Mouse (Mus musculus) adrenal gland, adult 18-20 months (tissue): ENCODE measurements around the gene Atrnl1. TPM values are rescaled to one million over a fixed set of nuclear protein-coding genes. Genes with fewer than 3 reads are reported as not detected.

ENCODE experiments used
- DNase-seq, 2 experiments: peaks; one replicate each; pipeline ENCODE4 v3.0.0; 2021 to 2022; ENCODE audit warnings: low spot score in 2 of 2
- microRNA-seq, 2 experiments: library from miRNA; unstranded; fragments of <30 nt; microRNA quantifications; one replicate each; pipeline ENCODE4 v1.2.0; 2021; ENCODE audit warnings: borderline number of aligned reads in 2 of 2
- total RNA-seq, 2 experiments: library from RNA; stranded (reverse); gene quantifications; 1 replicate in 1 of 2; 2 replicates in 1 of 2; pipeline ENCODE4 v1.2.3; 2021

Gene Atrnl1
- total RNA-seq, 2 experiments from 2014 or later: 22.4 to 23.5 TPM

DNA sequence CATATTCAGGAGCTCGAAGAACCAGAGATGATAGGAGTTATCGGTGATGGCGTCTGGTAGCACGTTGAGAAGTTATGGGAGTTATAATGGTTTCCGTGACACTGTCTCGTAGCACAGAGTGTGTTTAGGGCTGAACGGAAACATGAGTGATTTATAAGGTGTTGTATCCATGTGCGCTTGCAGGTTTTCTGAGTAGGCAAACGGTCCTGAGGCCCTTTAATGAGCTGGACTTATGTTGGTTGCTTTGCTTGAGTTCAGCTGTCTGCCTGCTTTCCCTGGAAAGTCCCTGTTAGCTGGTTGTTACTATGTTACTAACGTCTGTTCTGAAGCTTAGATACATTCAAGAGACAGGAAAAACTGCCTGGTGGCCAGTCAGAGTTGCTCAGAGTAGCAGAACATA lies 567.6 kb downstream of the Atrnl1 start:
- no peak for DNase-seq

DNA sequence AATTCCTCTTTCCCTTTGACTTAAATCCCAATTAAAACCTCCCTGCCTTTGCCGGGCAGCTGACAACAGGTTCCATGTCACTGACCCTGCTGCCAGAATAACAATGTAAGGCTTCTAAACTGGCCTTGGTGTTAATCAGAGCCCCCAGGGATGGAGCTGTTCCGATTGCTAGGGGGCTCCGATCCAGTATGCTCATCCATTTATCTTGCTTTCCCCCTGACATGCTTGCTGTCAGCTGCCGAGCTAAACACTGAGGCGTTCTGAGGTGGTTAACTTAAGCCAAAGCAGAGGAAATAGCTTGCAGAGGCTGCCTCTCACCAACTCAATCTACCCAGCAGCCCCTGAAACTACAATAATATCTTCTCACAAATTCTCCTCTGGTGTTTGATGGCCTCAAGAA lies 569.9 kb downstream of the Atrnl1 start:
- DNase-seq: no peak

Small RNA genes within 50 kb of the gene (microRNA-seq; reads per million reads assigned to microRNA genes)
- 0 to 0.95 reads per million in 2 experiments for gene Mir5623

Other genes with a start within 250 kb of the Atrnl1 start
- gene Trub1, start 158.1 kb upstream of the Atrnl1 start, total RNA-seq: 10 to 100 TPM; 10.1 to 16.8 TPM